Mouse (Mus musculus): ENCODE data around the gene Nmral1. TPM values are rescaled to one million over a fixed set of nuclear protein-coding genes. Genes with fewer than 3 reads are reported as not detected.

Gene Nmral1
- total RNA-seq (2014; rRNA removed) (27.5 and 33.5 TPM in 2 replicates), polyA plus RNA-seq (2015; fragmentation: Nextera tagmentation; extraction: Ambion mirVana) (37.1 and 41.2 TPM in 2 replicates)

GRCm38 (mm10) chr16:4718753-4719518 lies at the start of gene Nmral1:
TSS of gene Nmral1 (minus strand) at chr16:4719356.
- H3K36me3 ChIP-seq (ENCODE audit: insufficient read depth, low read length): peaks cover 10% of the 10 kb centered on the region
- no peak for TF ChIP-seq CTCF (IDR thresholded peaks at IDR 0.05)
- H3K9ac ChIP-seq (replicated peaks; ENCODE audit: low read length, poor library complexity, severe bottlenecking): peak within 1 kb of the TSS; percentile 85
- ATAC-seq (ENCODE audit: low FRiP score): peak; percentile 84
- no peaks in the 10 kb centered on the region for H3K9me3 ChIP-seq (ENCODE audit: low read length)
- no peaks in the 10 kb centered on the region for H3K27me3 ChIP-seq (ENCODE audit: insufficient read depth, low read length)
- peak within 1 kb of the TSS; percentile 74 for H3K27ac ChIP-seq (ENCODE audit: low read depth, low read length)
- H3K4me1 ChIP-seq (ENCODE audit: insufficient read depth, low read length): no peaks in the 10 kb centered on the region
- H3K4me2 ChIP-seq (ENCODE audit: low read depth, low read length, poor library complexity, severe bottlenecking): peak within 1 kb of the TSS; percentile 73
- 13% methylated on average over 33 of the region's 33 CpGs for WGBS
- DNase-seq (ENCODE audit: low spot score): peak; percentile 79
- H3K4me3 ChIP-seq (ENCODE audit: low read depth, low read length): peak within 1 kb of the TSS; percentile 62

GRCm38 (mm10) chr16:4768719-4769118 lies 49.6 kb upstream of the Nmral1 start:
- Histone ChIP-seq H3K27ac (ENCODE audit: low read depth, low read length) (no peak overlapping the region), H3K9me3 (ENCODE audit: low read length) (no peaks in the 10 kb centered on the region), H3K4me1 (ENCODE audit: insufficient read depth, low read length) (no peaks in the 10 kb centered on the region), H3K36me3 (ENCODE audit: insufficient read depth, low read length) (peaks cover 50% of the 10 kb centered on the region), H3K4me2 (ENCODE audit: low read depth, low read length, poor library complexity, severe bottlenecking) (no peak overlapping the region), H3K9ac (replicated peaks; ENCODE audit: low read length, poor library complexity, severe bottlenecking) (no peak overlapping the region), H3K27me3 (ENCODE audit: insufficient read depth, low read length) (no peaks in the 10 kb centered on the region), H3K4me3 (ENCODE audit: low read depth, low read length) (no peak overlapping the region)
- WGBS: 94% methylated on average over 5 of the region's 5 CpGs
- DNase-seq (ENCODE audit: low spot score): no peak
- TF ChIP-seq CTCF (IDR thresholded peaks at IDR 0.05): no peak
- ATAC-seq (ENCODE audit: low FRiP score): no peak

GRCm38 (mm10) chr16:4767012-4767790 lies 48.0 kb upstream of the Nmral1 start:
- no peaks in the 10 kb centered on the region for H3K9me3 ChIP-seq (ENCODE audit: low read length)
- WGBS: 85% methylated on average over 6 of the region's 6 CpGs
- H3K4me1 ChIP-seq (ENCODE audit: insufficient read depth, low read length): no peaks in the 10 kb centered on the region
- no peak overlapping the region for H3K4me3 ChIP-seq (ENCODE audit: low read depth, low read length)
- TF ChIP-seq CTCF (IDR thresholded peaks at IDR 0.05): no peak
- H3K27ac ChIP-seq (ENCODE audit: low read depth, low read length): no peak overlapping the region
- H3K36me3 ChIP-seq (ENCODE audit: insufficient read depth, low read length): peaks cover 53% of the 10 kb centered on the region
- ATAC-seq (ENCODE audit: low FRiP score) (no peak), DNase-seq (ENCODE audit: low spot score) (no peak)
- H3K4me2 ChIP-seq (ENCODE audit: low read depth, low read length, poor library complexity, severe bottlenecking): no peak overlapping the region
- H3K9ac ChIP-seq (replicated peaks; ENCODE audit: low read length, poor library complexity, severe bottlenecking): no peak overlapping the region
- H3K27me3 ChIP-seq (ENCODE audit: insufficient read depth, low read length): no peaks in the 10 kb centered on the region

GRCm38 (mm10) chr16:4765852-4766251 lies 46.7 kb upstream of the Nmral1 start:
- Histone ChIP-seq H3K4me3 (ENCODE audit: low read depth, low read length) (no peak overlapping the region), H3K9me3 (ENCODE audit: low read length) (no peaks in the 10 kb centered on the region), H3K27ac (ENCODE audit: low read depth, low read length) (no peak overlapping the region), H3K9ac (replicated peaks; ENCODE audit: low read length, poor library complexity, severe bottlenecking) (no peak overlapping the region), H3K36me3 (ENCODE audit: insufficient read depth, low read length) (peaks cover 54% of the 10 kb centered on the region), H3K4me1 (ENCODE audit: insufficient read depth, low read length) (no peaks in the 10 kb centered on the region), H3K27me3 (ENCODE audit: insufficient read depth, low read length) (no peaks in the 10 kb centered on the region), H3K4me2 (ENCODE audit: low read depth, low read length, poor library complexity, severe bottlenecking) (no peak overlapping the region)
- 89% methylated on average over 2 of the region's 2 CpGs for WGBS
- DNase-seq (ENCODE audit: low spot score) (no peak), ATAC-seq (ENCODE audit: low FRiP score) (no peak)
- TF ChIP-seq CTCF (IDR thresholded peaks at IDR 0.05): no peak

- Histone ChIP-seq H3K4me2 (ENCODE audit: low read depth, low read length, poor library complexity, severe bottlenecking) (no peak overlapping the region), H3K4me3 (ENCODE audit: low read depth, low read length) (no peak overlapping the region), H3K9me3 (ENCODE audit: low read length) (no peaks in the 10 kb centered on the region), H3K27me3 (ENCODE audit: insufficient read depth, low read length) (no peaks in the 10 kb centered on the region), H3K36me3 (ENCODE audit: insufficient read depth, low read length) (peaks cover 32% of the 10 kb centered on the region), H3K4me1 (ENCODE audit: insufficient read depth, low read length) (no peaks in the 10 kb centered on the region), H3K9ac (replicated peaks; ENCODE audit: low read length, poor library complexity, severe bottlenecking) (no peak overlapping the region; the same call in 1 of the 2 replicates), H3K27ac (ENCODE audit: low read depth, low read length) (no peak overlapping the region)
- peak; percentile 75 for TF ChIP-seq CTCF (IDR thresholded peaks at IDR 0.05)
- no peak for ATAC-seq (ENCODE audit: low FRiP score)
- WGBS: 41% methylated on average over 2 of the region's 2 CpGs
- DNase-seq (ENCODE audit: low spot score): peak; percentile 76
Observed at GRCm38 (mm10) chr16:4763276-4763675, 44.1 kb upstream of the Nmral1 start.

- DNase-seq (ENCODE audit: low spot score) (no peak), ATAC-seq (ENCODE audit: low FRiP score) (no peak)
- no peak for TF ChIP-seq CTCF (IDR thresholded peaks at IDR 0.05)
- Histone ChIP-seq H3K27ac (ENCODE audit: low read depth, low read length) (no peak overlapping the region), H3K27me3 (ENCODE audit: insufficient read depth, low read length) (no peaks in the 10 kb centered on the region), H3K4me1 (ENCODE audit: insufficient read depth, low read length) (no peaks in the 10 kb centered on the region), H3K9ac (replicated peaks; ENCODE audit: low read length, poor library complexity, severe bottlenecking) (no peak overlapping the region), H3K9me3 (ENCODE audit: low read length) (no peaks in the 10 kb centered on the region), H3K4me2 (ENCODE audit: low read depth, low read length, poor library complexity, severe bottlenecking) (no peak overlapping the region), H3K36me3 (ENCODE audit: insufficient read depth, low read length) (peaks cover 23% of the 10 kb centered on the region), H3K4me3 (ENCODE audit: low read depth, low read length) (no peak overlapping the region)
- WGBS: 95% methylated on average over 4 of the region's 4 CpGs
Observed at GRCm38 (mm10) chr16:4762437-4762836, 43.3 kb upstream of the Nmral1 start.
